ENCODE assay signal across 13 mouse cellular contexts in the genomic region with DNA sequence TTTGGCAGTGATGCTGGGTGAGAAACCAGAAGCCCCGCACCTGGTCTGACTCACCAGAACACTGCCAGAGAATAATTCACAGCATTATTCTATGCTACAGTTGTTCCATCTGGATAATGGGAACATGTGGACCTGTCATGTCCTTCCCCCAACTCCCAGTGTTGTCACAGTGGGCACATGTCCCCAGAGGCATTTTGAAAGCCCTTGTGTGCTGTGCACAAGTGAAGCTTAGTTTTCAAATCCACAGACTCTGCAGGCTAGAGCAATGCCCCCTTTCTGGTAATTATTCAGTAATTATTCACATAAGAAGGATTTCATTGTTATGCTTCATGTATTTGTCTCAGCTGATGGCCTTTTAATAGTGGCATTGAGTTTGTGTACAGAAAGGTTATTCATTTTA.
DNase-seq lines count a peak whose midpoint lies in the region; ATAC-seq and TF ChIP-seq lines count a peak whose summit lies in the region.
"Had no signal": no experiment of that assay in that cellular context is flagged by ENCODE, and none has a peak within 500 bp of the region (broad histone marks: within the 10 kb centered on the region; RNA-seq: fewer than 3 reads in every experiment).

No protein-coding gene starts in this region.

- no peaks in the 10 kb centered on the region for H3K9me3 ChIP-seq in midbrain, embryonic 11.5 days (ENCODE audit: control insufficient read depth, low read length)
- no peaks in the 10 kb centered on the region for H3K9me3 ChIP-seq in midbrain, embryonic 10.5 days (replicated peaks)
- H3K9me3 ChIP-seq in forebrain, embryonic 14.5 days (replicated peaks; ENCODE audit: control insufficient read depth, low read length): no peaks in the 10 kb centered on the region
- H3K9me3 ChIP-seq in stomach, postnatal 0 days (ENCODE audit: control insufficient read depth, low read length): no peaks in the 10 kb centered on the region
- H3K9me3 ChIP-seq: heart, embryonic 15.5 days had no signal

- TF ChIP-seq POLR2A in heart, adult 2 months (IDR thresholded peaks at IDR 0.05; ENCODE audit: insufficient read depth, low read depth, low read length): no peak

- H3K27me3 ChIP-seq in heart, adult 2 months (ENCODE audit: control insufficient read depth, insufficient read depth, low read length): no peaks in the 10 kb centered on the region
- no peaks in the 10 kb centered on the region for H3K27me3 ChIP-seq in midbrain, embryonic 11.5 days (ENCODE audit: control insufficient read depth, insufficient read depth, low read length)
- H3K27me3 ChIP-seq in midbrain, embryonic 10.5 days (ENCODE audit: low read depth, poor library complexity, severe bottlenecking): no peaks in the 10 kb centered on the region
- no peaks in the 10 kb centered on the region for H3K27me3 ChIP-seq in forebrain, embryonic 14.5 days (replicated peaks; ENCODE audit: control insufficient read depth, insufficient read depth, low read length)
- no peaks in the 10 kb centered on the region for H3K27me3 ChIP-seq in stomach, postnatal 0 days (ENCODE audit: control insufficient read depth, insufficient read depth, low read length)
- H3K27me3 ChIP-seq: heart, embryonic 15.5 days had no signal

- no peaks in the 10 kb centered on the region for H3K79me2 ChIP-seq in heart, adult 2 months (replicated peaks; ENCODE audit: control insufficient read depth, insufficient read depth, low read length)

- H3K36me3 ChIP-seq in heart, adult 2 months (ENCODE audit: control insufficient read depth, insufficient read depth, low read length): no peaks in the 10 kb centered on the region
- H3K36me3 ChIP-seq in midbrain, embryonic 11.5 days (ENCODE audit: control insufficient read depth, insufficient read depth, low read length): no peaks in the 10 kb centered on the region
- no peaks in the 10 kb centered on the region for H3K36me3 ChIP-seq in midbrain, embryonic 10.5 days
- no peaks in the 10 kb centered on the region for H3K36me3 ChIP-seq in forebrain, embryonic 14.5 days (ENCODE audit: control insufficient read depth, insufficient read depth, low read length)
- H3K36me3 ChIP-seq in stomach, postnatal 0 days (ENCODE audit: control insufficient read depth, insufficient read depth, low read length): no peaks in the 10 kb centered on the region
- H3K36me3 ChIP-seq: heart, embryonic 15.5 days had no signal

- TF ChIP-seq EP300 in heart, adult 2 months (IDR thresholded peaks at IDR 0.05; ENCODE audit: insufficient read depth, low read depth, low read length): no peak
- no peak for TF ChIP-seq EP300 in stomach, postnatal 0 days (optimal IDR thresholded peaks at IDR 0.05)

- no peak overlapping the region for H3K4me3 ChIP-seq in heart, adult 2 months
- H3K4me3 ChIP-seq in midbrain, embryonic 11.5 days (ENCODE audit: low read depth, low read length): no peak overlapping the region
- no peak overlapping the region for H3K4me3 ChIP-seq in midbrain, embryonic 10.5 days
- no peak overlapping the region for H3K4me3 ChIP-seq in forebrain, embryonic 14.5 days (ENCODE audit: low read depth, low read length)
- H3K4me3 ChIP-seq in stomach, postnatal 0 days (ENCODE audit: low read depth, low read length): no peak overlapping the region
- H3K4me3 ChIP-seq: heart, embryonic 15.5 days had no signal

- TF ChIP-seq CTCF in heart, adult 2 months (IDR thresholded peaks at IDR 0.05): no peak
- no peak for TF ChIP-seq CTCF in stomach, postnatal 0 days (IDR thresholded peaks at IDR 0.05; ENCODE audit: low read depth)

- no peak overlapping the region for H3K4me2 ChIP-seq in midbrain, embryonic 11.5 days
- H3K4me2 ChIP-seq in forebrain, embryonic 14.5 days (ENCODE audit: low read length): no peak overlapping the region
- H3K4me2 ChIP-seq in stomach, postnatal 0 days (replicated peaks; ENCODE audit: low read depth): no peak overlapping the region
- H3K4me2 ChIP-seq: heart, embryonic 15.5 days; liver, embryonic 11.5 days had no signal

- DNase-seq in heart, adult 11 months: peak; percentile 58
- DNase-seq in heart, adult 2 months: no peak
- DNase-seq in midbrain, embryonic 11.5 days (ENCODE audit: low spot score, missing footprints): peak; percentile 82
- no peak for DNase-seq in midbrain, embryonic 10.5 days (ENCODE audit: low spot score)
- DNase-seq in forebrain, embryonic 14.5 days (ENCODE audit: low spot score): peak; percentile 89
- DNase-seq in stomach, postnatal 0 days (ENCODE audit: low spot score): peak; percentile 24
- DNase-seq in spleen, postnatal 36 days (ENCODE audit: low spot score in 2 of 2): no peak
- no peak for DNase-seq in adrenal gland, adult 18-20 months (ENCODE audit: low spot score in 2 of 2)
- DNase-seq: B cell, adult 2 months; kidney, adult 2 months; right cerebral cortex, adult 18-20 months had no signal

- H3K4me1 ChIP-seq in heart, adult 2 months (ENCODE audit: control insufficient read depth, insufficient read depth, low read length): no peaks in the 10 kb centered on the region
- H3K4me1 ChIP-seq in midbrain, embryonic 11.5 days (ENCODE audit: control insufficient read depth, insufficient read depth, low read length): no peaks in the 10 kb centered on the region
- H3K4me1 ChIP-seq in midbrain, embryonic 10.5 days: peaks cover 9% of the 10 kb centered on the region; the same call in 1 of the 2 replicates
- H3K4me1 ChIP-seq in forebrain, embryonic 14.5 days (ENCODE audit: control insufficient read depth, insufficient read depth, low read length): peaks cover 7% of the 10 kb centered on the region
- no peaks in the 10 kb centered on the region for H3K4me1 ChIP-seq in stomach, postnatal 0 days (replicated peaks; ENCODE audit: control insufficient read depth, insufficient read depth)
- H3K4me1 ChIP-seq: heart, embryonic 15.5 days had no signal

- ATAC-seq in midbrain, embryonic 11.5 days (ENCODE audit: low FRiP score): no peak
- peak; percentile 91 for ATAC-seq in forebrain, embryonic 14.5 days
- peak; percentile 38; the same call in 1 of the 2 replicates for ATAC-seq in stomach, postnatal 0 days (ENCODE audit: low FRiP score, low TSS enrichment)

- WGBS in heart, adult 2 months: 86% methylated on average over 1 of the region's 1 CpGs
- 89% methylated on average over 1 of the region's 1 CpGs for WGBS in midbrain, embryonic 11.5 days
- WGBS in midbrain, embryonic 10.5 days: 97% methylated on average over 1 of the region's 1 CpGs
- 7% methylated on average over 1 of the region's 1 CpGs for WGBS in forebrain, embryonic 14.5 days
- 54% methylated on average over 1 of the region's 1 CpGs for WGBS in stomach, postnatal 0 days

- H3K27ac ChIP-seq in heart, adult 2 months: no peak overlapping the region
- no peak overlapping the region for H3K27ac ChIP-seq in midbrain, embryonic 11.5 days (ENCODE audit: low read depth, low read length)
- no peak overlapping the region for H3K27ac ChIP-seq in midbrain, embryonic 10.5 days (replicated peaks)
- peak overlapping the region; percentile 33; the same call in 1 of the 2 replicates for H3K27ac ChIP-seq in forebrain, embryonic 14.5 days (ENCODE audit: low read depth, low read length)
- no peak overlapping the region for H3K27ac ChIP-seq in stomach, postnatal 0 days (replicated peaks)
- H3K27ac ChIP-seq: heart, embryonic 15.5 days had no signal

- intact Hi-C loops in heart, adult 2 months (cut with DNase I): no loop called here

- no peak overlapping the region for H3K9ac ChIP-seq in heart, adult 2 months (ENCODE audit: low read depth, low read length)
- H3K9ac ChIP-seq in midbrain, embryonic 11.5 days (ENCODE audit: low read length): no peak overlapping the region
- H3K9ac ChIP-seq in forebrain, embryonic 14.5 days (ENCODE audit: low read length): no peak overlapping the region
- H3K9ac ChIP-seq in stomach, postnatal 0 days (ENCODE audit: low read length): no peak overlapping the region
- H3K9ac ChIP-seq: heart, embryonic 15.5 days had no signal

Comparison
In these comparisons a context has a peak if more than half of its experiments do, and no peak if none do; other contexts are left out.
1. DNase-seq: peak in heart, adult 11 months (single experiment), midbrain, embryonic 11.5 days (single experiment), forebrain, embryonic 14.5 days (single experiment) and stomach, postnatal 0 days (single experiment); none in heart, adult 2 months (0 of 2), midbrain, embryonic 10.5 days (single experiment), spleen, postnatal 36 days (0 of 2) and adrenal gland, adult 18-20 months (0 of 2).